Mouse (Mus musculus): ENCODE data around the gene Prkcz. TPM values are rescaled to one million over a fixed set of nuclear protein-coding genes. Genes with fewer than 3 reads are reported as not detected.
A peak's percentile ranks its signal among the peaks of the same experiment; 100 is the strongest.
"Not testable (repeated sequence)": the region's sequence is repeated elsewhere in the genome, so short reads cannot be mapped to it uniquely, and the experiment has no call there.

The Prkcz gene
- total RNA-seq, 1 experiment from 2014 or later, result not detected

DNA sequence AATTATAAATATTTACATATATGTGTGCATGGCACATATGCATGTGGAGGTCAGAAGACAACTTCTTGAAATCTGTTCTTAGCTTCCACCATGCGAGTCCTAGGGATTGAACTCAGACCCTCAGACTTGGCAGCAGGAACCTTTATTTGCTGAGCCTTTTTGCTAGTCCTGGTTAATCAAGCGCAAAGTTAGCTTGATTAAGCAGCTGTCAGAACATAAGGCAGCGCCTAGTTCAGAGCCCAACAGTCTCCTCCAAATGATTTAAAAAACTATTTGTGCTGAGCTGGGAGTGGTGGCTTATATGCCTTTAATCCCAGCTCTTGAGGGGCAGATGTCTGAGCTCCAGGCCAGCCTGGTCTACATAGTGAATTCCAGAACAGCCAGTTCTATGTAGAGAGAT, 110.0 kb downstream of the Prkcz start:
- ATAC-seq (replicated peaks; ENCODE audit: low read depth, poor library complexity, severe bottlenecking), result no peak

DNA sequence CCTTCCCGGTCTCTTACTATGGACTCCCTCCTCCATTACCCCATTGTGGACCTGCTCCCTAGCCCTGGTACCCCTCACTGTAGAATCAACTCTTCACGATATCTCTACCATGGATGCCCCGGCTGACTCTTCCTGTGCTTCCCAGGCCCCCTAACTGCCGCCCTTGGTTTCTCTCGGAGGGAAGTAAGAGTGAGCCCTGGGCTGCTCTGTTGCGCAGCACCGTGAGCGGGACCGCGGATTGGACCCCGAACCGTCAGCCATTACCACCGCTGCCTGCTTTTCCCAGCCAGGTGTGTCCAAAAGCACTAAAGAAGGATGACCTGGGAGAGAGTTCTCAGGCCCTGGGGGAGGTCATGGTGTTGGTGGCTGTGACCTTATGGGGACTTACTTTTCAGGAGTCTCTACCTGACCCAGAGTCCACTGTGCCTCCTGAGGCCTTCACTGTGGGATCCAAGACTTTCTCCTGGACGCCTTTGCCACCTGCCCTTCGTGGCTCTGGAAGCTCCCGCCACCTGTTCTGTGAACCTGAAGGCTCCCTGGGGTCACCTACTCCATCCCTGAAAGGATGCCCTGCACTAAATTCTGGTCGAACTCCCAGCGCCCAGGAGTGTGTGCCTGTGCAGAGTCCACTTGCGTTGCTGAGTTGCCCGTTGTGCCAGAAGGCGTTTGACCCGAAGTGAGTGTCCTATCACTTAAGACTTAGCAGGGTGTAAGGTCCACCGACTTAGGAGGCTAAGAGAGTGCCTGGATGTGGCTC, 110.6 kb downstream of the Prkcz start:
- ATAC-seq (replicated peaks; ENCODE audit: low read depth, poor library complexity, severe bottlenecking), result peak; percentile 16

DNA sequence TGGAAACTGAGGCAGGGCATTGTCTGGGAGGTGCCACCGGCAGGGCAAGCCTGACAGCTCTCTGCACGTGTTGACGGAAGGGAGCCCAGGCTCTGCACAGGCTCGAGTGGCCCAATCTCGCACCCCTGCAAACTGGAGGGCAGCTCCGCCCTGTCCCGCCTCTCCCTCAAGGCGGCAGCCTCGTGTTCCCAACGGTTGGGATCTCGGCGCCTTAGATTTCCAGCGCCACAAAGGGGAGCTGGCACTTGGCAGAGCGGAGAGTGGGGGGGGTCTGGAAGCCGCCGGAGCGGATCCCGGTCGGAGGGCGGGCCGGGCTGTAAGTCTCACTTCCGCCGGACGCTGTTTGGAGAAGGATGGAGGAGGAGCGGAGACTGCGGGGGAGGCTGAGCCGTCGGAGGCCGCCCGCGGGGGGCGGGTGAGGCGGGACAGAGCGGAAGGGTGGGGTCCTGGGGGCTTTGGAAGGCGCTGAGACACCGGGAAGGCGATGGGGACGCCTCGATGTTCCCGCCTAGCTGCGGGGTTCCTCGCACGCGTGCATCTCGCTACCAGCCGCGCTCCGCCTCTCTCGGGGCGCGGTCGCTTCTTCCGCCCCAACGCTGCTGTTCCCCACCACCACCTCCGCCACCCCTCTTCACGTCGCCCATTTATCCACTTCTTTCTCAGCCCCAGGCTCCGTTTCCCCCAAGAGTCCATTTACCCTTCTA, 111.4 kb downstream of the Prkcz start, which contains the start of gene Faap20:
Gene Faap20, plus strand, starts transcription at position 155 of the 704 bp plus-strand sequence.
- peak; percentile 81 for ATAC-seq (replicated peaks; ENCODE audit: low read depth, poor library complexity, severe bottlenecking)

DNA sequence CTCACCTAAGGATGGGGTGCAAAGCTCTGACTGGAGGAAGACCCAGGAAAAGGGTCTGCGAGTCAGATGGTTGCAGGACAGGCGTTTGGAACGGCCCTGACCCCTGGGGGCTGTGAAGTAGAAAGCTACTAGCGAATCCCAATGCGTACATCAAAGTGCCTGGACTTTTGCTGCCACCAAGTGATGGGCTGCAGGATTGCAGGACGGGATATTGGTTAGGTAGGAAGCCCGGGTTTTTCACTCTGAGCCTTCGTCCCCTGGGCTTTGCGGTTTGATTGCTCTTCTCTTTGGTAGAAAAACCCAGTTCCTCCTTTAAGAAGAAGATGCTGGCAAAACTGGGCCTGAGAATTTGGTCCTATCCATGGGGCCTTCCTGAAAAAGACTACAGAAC, 111.9 kb downstream of the Prkcz start:
- peak; percentile 87 for ATAC-seq (replicated peaks; ENCODE audit: low read depth, poor library complexity, severe bottlenecking)

DNA sequence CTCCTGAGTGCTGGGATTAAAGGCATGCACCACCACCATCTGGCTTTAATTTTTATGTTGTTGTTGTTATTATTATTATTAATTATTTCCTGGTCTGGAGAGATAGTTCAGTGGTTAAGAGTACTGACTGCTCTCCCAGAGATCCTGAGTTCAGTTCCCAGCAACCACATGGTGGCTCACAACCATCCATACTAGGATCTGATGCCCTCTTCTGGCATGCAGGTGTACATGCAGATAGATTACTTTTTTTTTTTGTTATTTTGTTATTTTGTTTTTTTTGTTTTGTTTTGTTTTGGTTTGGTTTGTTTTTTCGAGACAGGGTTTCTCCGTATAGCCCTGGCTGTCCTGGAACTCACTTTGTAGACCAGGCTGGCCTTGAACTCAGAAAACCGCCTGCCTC, 113.1 kb downstream of the Prkcz start:
- not testable (repeated sequence) for ATAC-seq (replicated peaks; ENCODE audit: low read depth, poor library complexity, severe bottlenecking)

DNA sequence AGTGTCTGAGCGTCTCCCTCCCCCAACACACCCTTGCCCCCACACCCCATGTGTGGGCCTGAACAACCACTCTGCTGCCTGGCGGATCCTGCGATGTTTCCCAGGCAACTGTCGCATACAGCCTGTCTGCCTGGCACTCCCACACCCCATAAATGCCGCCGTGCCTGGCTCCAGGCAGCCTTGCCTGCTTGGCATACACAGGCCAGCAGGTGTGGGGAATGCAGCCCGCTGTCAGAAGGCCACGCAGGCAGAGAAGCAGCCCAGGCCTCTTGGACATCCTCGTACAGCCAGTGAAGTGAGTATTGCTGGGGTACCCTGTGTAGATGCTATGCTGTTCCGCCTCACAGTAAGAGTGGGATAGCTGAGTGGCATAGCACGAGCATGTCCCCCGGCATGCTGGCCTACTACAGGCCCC, 114.5 kb downstream of the Prkcz start:
- ATAC-seq (replicated peaks; ENCODE audit: low read depth, poor library complexity, severe bottlenecking), result no peak

DNA sequence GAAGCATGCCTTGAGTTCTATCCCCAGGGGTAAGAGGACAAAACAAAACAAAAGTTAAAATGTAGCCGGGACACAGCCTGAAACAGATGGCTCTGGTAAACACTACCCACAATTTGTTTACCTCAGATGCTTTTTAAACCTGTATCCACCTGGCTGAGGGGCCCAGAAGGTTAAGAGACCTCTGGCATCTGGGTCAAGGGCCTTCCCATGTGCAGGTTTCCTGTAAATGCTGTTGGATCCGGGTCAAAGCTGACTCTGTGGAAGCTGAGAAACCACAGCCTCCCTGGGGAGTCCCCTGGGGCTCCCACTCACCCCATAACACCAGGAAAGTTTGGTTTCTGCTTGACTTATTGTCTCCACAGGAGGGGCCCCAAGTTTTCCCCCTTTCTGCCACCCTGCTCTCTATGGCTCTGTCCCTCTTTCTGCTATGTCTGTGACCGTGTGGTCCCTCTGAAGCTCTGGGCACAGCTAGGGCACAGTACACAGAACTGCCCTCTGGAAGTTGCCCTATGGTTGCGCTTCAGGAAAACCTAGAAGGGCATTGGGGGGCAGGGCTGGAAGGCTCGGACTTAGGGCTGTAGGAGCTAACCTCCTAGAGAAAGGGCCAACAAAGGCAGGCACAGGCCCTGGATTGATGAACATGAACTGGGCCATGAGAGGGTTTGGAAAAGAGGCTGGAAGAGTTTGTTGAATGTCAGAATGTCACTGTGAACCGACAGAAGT, 115.2 kb downstream of the Prkcz start:
- ATAC-seq (replicated peaks; ENCODE audit: low read depth, poor library complexity, severe bottlenecking), result no peak

DNA sequence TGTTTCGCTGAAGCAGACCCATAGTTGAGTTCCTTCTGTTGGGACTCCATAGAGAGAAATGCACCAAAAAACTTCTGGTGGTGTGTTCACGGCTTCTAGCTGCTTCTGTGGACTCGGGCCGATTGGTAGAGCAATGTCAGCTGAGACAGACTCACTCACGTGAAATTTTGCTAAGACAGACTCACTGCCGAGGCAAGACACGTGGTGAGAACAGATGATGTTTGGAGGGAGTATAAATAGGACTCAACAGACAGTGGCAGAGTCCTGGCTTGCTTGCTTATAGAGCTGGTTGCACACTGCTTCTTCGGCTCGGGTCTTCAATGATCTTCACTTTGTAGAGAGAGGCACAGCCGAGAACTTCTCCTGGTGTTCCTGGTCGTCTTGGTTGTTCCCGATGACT, 117.9 kb downstream of the Prkcz start:
- no peak for ATAC-seq (replicated peaks; ENCODE audit: low read depth, poor library complexity, severe bottlenecking)

DNA sequence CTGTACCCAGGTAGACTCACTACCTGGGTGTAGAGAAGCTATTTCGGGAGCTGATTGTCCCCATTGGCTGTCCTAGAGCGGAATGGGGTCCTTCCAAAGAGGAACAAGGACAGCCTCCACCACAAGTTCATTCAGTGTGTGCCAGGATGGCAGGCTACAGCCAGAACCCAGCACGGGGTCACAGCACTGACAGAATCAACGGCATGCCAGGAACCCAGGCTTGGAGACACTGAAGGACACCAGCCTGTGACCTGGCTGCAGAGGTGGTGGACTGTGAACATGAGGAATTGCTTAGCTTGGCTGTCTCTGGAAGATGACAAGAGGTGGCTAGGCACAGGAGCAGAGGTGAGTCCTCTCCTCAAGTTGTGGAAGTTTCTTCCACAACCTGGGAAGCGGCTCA, 118.9 kb downstream of the Prkcz start:
- ATAC-seq (replicated peaks; ENCODE audit: low read depth, poor library complexity, severe bottlenecking), result no peak

DNA sequence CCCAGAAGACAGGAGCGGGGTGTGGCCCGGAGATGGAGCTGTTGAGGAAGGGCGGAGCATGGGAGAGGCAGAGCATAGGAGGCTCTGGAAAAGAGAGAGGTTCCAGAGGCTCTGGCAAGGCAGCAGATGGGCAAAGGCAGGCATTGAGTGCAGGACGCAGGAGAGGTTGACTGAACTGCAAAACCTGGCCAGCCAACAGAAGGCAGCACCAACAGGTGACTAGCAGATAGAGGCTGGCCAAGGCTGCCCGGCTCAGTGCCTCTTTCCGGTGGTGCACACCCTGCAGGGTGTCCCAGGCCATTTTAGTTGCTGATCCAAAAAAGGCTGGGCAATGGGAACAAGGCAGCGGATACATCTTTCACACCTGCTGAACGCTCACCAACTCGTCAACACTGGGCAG, 119.4 kb downstream of the Prkcz start:
- no peak for ATAC-seq (replicated peaks; ENCODE audit: low read depth, poor library complexity, severe bottlenecking)

DNA sequence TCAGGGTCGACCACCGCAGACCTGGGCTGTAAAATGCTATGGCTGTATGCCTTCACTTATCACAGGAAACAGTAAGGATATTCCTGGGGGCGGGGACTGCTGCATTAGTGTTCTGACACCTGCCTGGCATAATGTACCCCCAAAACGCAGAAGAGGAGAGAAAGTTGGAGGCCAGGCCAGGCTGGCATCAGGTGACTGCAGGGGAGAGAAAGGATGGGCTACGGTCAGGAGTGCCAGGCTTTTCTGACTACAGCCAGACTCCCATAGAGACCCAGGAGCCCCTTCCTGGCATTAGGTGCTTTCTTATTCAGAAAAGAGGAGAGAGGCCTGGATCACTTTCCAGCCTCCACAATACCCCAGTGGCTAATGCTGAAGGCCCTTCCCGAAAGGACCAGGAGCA, 121.7 kb downstream of the Prkcz start:
- no peak for ATAC-seq (replicated peaks; ENCODE audit: low read depth, poor library complexity, severe bottlenecking)

DNA sequence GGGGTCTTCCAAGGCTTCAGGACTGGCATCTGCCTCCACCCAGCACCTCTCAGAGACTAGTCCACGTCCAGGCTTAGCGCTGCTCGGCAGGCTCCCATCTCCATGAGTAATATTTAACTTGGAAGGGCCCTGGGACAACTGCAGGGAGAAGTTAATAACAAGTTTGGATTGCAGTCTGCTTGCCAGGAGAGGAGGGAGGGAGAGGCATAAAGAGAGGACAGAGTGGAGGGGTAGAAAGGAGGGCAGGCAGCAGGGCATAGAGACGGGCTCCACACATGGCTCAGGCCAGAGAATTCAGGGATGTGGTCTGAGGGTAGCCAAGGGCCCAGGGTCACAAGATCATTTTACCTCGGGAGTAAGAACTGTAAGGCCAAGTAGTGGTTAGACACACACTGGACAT, 122.9 kb downstream of the Prkcz start:
- ATAC-seq (replicated peaks; ENCODE audit: low read depth, poor library complexity, severe bottlenecking), result no peak

DNA sequence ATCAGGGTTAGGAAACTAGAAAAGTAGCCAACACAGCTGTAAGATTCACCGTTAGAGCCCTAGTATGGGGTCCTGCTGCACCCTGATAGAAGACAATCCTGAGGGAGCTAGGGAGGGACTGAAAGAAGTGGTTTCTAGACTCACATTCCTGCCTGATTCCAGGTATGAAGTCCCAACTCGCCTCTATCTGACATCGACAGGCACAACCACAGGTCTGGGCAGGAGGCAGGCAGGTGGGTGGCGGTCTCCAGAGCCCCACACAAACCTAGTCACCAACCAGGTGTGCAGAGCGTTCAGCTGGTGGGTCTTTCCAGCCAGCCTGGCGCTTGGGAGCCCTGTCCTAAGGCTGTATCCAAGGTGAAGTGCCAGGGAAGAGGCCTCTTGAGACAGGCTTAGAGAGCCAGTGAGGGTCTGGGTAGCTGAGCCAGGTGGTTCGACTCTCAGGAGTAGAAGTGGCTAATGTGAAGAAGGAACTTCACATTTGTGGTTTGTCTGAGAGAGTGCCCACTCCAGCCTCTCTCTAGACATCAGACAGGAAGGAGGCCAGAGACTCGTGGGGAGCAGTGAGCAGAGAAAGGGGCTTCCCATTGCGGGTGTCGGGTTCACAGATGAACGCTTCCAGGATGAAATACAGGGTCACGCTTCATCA, 124.3 kb downstream of the Prkcz start:
- peak; percentile 7; the same call in 1 of the 2 replicates for ATAC-seq (replicated peaks; ENCODE audit: low read depth, poor library complexity, severe bottlenecking)

DNA sequence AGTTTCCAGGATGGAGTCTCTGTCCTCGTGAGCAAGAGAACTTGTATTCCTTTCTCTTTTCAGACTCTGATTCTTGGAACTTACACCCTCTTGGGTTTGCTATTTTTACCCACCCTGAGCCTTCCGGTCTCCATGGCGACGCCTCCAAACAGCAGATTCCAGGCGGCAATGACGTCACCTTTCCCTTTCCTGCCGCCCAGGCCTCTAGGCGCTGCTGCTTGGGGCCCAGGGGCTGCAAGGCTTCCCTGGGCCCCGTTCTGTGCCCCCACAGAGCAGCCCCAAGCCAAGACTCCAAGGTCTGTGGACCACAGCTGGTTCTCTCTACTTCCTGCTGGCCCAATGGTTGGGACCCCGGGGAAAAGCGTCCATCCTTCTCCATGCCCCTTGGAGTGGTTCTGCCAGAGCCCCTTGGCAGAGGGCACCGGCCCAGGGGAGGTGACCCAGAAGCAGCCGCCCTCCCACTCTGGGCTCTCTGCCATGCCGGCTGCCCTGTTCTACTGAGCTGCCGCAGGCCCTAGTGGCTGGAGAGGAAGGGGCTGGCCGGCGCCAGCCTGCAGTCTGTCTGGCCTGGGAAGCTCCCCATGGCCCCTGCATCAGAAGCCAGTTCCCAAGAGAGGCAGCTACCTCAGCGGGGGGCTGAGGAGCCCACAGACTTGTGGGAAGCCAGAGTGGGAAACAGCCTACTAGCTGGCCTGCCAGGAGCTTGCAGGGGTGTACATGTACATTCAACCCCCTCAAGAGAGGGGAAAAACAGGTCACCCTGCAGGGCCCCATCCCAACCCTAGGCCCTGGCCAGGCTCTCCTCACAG, 125.6 kb downstream of the Prkcz start:
- peak; percentile 61 for ATAC-seq (replicated peaks; ENCODE audit: low read depth, poor library complexity, severe bottlenecking)

DNA sequence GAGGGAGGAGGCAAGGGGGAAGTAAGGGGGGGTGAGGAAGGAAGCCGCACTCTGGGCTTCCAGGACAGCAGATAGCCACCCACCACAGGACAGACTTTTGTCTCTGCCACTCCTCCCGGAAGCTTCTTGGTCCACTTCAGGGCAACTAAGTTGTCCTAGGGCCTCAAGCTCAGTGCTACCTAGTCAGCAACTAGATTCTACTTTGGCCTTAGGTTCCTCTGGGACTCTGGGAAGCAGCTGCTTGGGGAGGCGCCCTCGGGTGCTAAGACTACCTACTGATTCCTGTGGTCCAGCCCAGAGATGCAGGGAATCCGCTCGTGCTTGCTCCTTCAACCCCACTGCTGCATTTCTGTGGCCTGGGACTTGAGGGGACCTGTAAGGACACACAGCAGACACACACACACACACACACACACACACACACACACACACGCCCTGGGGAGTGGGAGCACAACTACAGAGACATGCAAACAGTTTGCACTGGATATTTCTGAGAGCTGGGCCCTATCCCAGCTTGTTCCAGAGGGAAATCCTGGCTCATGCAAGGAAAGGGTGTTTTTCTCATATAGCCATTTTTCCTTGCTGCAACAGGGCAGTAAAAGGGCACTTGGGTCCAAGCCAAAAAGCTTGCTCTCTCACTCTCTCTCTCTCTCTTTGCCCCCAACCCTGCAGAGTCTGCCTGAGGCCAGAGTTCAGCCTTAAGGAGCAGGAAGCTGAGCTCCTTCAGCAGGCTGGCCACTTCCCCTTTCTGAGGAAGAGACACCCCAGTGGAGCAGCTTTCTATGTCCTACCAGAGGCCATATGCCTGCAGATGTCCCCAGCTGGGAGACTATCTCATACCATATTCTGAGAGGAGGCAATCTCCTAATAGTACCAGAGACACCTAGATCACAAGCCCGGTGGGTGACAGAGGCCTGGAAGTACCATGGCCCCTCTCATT, 126.5 kb downstream of the Prkcz start:
- peak; percentile 68 for ATAC-seq (replicated peaks; ENCODE audit: low read depth, poor library complexity, severe bottlenecking)

DNA sequence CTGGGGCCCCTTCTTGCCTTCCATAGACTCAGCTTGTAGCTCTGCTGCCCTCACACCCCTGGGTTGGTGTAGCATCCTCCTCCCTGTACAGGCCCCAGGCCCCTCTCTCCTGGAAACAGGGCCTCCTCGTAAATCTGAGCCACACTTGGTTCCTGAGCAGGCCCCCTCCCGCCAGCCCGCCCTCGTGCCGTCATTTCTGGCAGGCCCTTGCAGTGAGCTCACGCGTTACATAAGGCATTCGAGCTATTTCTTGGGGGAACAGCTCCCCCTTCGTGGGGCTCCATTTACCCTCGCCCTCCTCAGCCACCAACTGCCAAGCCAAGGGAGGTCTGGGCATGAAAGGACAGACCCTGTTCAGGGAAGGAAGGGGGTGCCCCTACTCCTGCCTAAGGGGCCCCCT, 127.3 kb downstream of the Prkcz start:
- peak; percentile 7; the same call in 1 of the 2 replicates for ATAC-seq (replicated peaks; ENCODE audit: low read depth, poor library complexity, severe bottlenecking)

DNA sequence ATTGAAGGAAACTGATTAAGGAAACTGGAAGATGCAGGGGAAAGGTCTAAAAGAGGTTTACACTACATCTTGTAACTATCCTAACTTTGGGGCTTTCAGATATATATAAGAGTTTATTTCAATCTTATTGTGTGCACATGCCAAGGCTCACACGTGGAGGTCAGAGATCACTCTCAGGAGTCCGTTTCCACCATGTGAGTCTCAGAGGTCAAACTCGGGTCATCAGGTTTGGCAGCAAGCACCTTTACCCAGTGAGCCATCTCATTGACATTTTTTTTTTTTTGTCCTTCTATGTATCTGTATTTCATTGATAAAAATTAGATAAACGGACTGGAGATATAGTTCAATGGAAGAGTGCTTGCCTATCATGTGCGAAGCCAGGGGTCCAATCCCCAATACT, 132.7 kb downstream of the Prkcz start:
- ATAC-seq (replicated peaks; ENCODE audit: low read depth, poor library complexity, severe bottlenecking), result no peak

DNA sequence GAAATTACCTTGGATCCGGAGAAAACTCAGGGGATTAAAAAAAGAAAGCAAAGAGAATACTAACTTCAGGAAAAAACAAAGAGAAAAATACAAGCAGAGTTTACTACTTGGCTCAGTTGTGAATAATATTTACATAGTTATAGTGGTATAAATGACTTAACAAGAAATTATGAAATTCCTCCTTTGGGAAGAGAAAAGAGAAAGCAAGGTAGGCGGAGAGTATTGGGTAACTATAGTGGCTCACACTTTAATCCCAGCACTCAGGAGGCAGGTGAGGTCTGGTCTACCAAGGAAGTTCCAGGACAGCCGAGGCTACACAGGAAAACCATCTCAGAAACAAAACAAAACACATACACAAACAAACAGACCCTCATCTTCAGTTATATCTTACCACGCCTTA, 133.2 kb downstream of the Prkcz start:
- ATAC-seq (replicated peaks; ENCODE audit: low read depth, poor library complexity, severe bottlenecking), result no peak

DNA sequence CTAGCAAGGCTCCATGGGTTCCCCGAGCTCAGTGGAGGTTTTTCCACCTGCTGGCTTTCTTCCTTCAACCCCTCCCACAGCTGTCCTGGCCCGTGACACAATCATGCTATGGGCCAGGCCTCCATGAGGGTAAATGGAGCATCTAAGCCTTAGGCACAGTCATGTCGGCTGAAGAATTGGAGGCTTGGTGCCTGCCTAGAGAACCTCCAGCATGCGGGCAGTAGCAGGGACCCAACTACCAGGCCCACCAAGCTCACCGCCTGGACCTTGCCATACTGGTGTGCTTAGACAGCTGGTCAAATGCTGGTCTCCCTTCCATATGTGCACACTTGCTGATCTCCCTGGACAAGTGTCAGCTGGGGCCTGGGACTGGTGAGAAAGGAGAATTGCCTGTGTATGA, 135.2 kb downstream of the Prkcz start:
- no peak for ATAC-seq (replicated peaks; ENCODE audit: low read depth, poor library complexity, severe bottlenecking)

Data from common myeloid progenitor, adult 5-6 weeks (primary cell).